Mouse (Mus musculus) midbrain, embryonic 10.5 days (tissue): ENCODE data around the gene Ugt1a1. TPM values are rescaled to one million over a fixed set of nuclear protein-coding genes. Genes with fewer than 3 reads are reported as not detected.
A peak's percentile ranks its signal among the peaks of the same experiment; 100 is the strongest.
"Not testable (repeated sequence)": the region's sequence is repeated elsewhere in the genome, so short reads cannot be mapped to it uniquely, and the experiment has no call there.

Experiments used
- DNase-seq: peaks from one replicate; pipeline ENCODE4 v3.0.0-alpha.2; 2017; ENCODE audit warnings: low spot score
- H3K27ac ChIP-seq: fragments of 300-500 bp; sonication (generic); replicated peaks from 2 replicates; pipeline ENCODE4 v1.5.1; 2016; ENCODE audit warnings: mild to moderate bottlenecking
- H3K27me3 ChIP-seq: fragments of 300-500 bp; sonication (generic); 2 replicates; pipeline ENCODE4 v1.6.1; 2016; ENCODE audit warnings: low read depth, mild to moderate bottlenecking; ENCODE audit not compliant: poor library complexity, severe bottlenecking
- H3K36me3 ChIP-seq: fragments of 300-500 bp; sonication (generic); 2 replicates; pipeline ENCODE4 v1.6.1; 2016; ENCODE audit warnings: mild to moderate bottlenecking, moderate library complexity
- H3K4me1 ChIP-seq: fragments of 300-500 bp; sonication (generic); 2 replicates; pipeline ENCODE4 v1.6.1; 2016
- H3K4me3 ChIP-seq: fragments of 300-500 bp; sonication (generic); 2 replicates; pipeline ENCODE4 v1.5.1; 2016; ENCODE audit warnings: mild to moderate bottlenecking, moderate library complexity
- H3K9me3 ChIP-seq: fragments of 300-500 bp; sonication (generic); replicated peaks from 2 replicates; pipeline ENCODE4 v1.6.1; 2016; ENCODE audit warnings: mild to moderate bottlenecking
- WGBS: fragments of 180-500 bp; shearing (Covaris S2); methylation state at CpG from one replicate; pipeline ENCODE4 v1.1.7; 2016; 5-methylcytosine and 5-hydroxymethylcytosine counted together
- polyA plus RNA-seq: library from polyadenylated mRNA; unstranded; fragments of >200 nt; fragmentation: Nextera tagmentation; extraction: Ambion mirVana; gene quantifications from 2 replicates; pipeline ENCODE4 v1.2.1, GENCODE M21; 2016

Ugt1a1 gene
- not detected in 2 replicates for polyA plus RNA-seq

- no peak within 1 kb of the TSS for H3K4me3 ChIP-seq
- H3K27me3 ChIP-seq: peaks cover 8% of the 10 kb centered on the region; the same call in 1 of the 2 replicates
- peak; percentile 20 for DNase-seq
- no peak within 1 kb of the TSS for H3K27ac ChIP-seq
- 71% methylated on average over 8 of the region's 8 CpGs for WGBS
- no peaks in the 10 kb centered on the region for H3K36me3 ChIP-seq
- H3K9me3 ChIP-seq: peaks cover 3% of the 10 kb centered on the region
- no peaks in the 10 kb centered on the region for H3K4me1 ChIP-seq
These were observed at the start of gene Ugt1a1 for GRCm38 (mm10) chr1:88211812-88212211. TSS of gene Ugt1a1 (plus strand) at chr1:88211959.

GRCm38 (mm10) chr1:88165711-88166110 lies 46.0 kb upstream of the Ugt1a1 start, which contains the start of gene Ugt1a5:
TSS of gene Ugt1a5 (plus strand) at chr1:88166012.
- Histone ChIP-seq H3K4me3 (no peak within 1 kb of the TSS), H3K27ac (no peak within 1 kb of the TSS), H3K9me3 (0 out of 2 replicates have a peak, but pooled peaks cover under 1% of the 10 kb centered on the region), H3K27me3 (no peaks in the 10 kb centered on the region), H3K4me1 (no peaks in the 10 kb centered on the region), H3K36me3 (no peaks in the 10 kb centered on the region)
- WGBS: 71% methylated on average over 5 of the region's 5 CpGs
- DNase-seq: no peak

- not testable (repeated sequence) for DNase-seq, H3K4me1 ChIP-seq
- 91% methylated on average over 7 of the region's 7 CpGs for WGBS
These were observed 39.6 kb upstream of the Ugt1a1 start for GRCm38 (mm10) chr1:88172190-88172589.

GRCm38 (mm10) chr1:88179657-88180056 lies 32.1 kb upstream of the Ugt1a1 start:
- DNase-seq: no peak
- H3K4me1 ChIP-seq: no peaks in the 10 kb centered on the region
- no peaks in the 10 kb centered on the region for H3K27me3 ChIP-seq
- WGBS: 75% methylated on average over 1 of the region's 1 CpGs
- no peak overlapping the region for H3K27ac ChIP-seq
- no peak overlapping the region for H3K4me3 ChIP-seq
- H3K36me3 ChIP-seq: no peaks in the 10 kb centered on the region
- H3K9me3 ChIP-seq: peaks cover 22% of the 10 kb centered on the region

More at GRCm38 (mm10) chr1:88172190-88172589, 39.6 kb upstream of the Ugt1a1 start:
- H3K36me3 ChIP-seq, H3K27me3 ChIP-seq, H3K27ac ChIP-seq, H3K4me3 ChIP-seq: not testable (repeated sequence)
- peaks cover 11% of the 10 kb centered on the region; the same call in 1 of the 2 replicates for H3K9me3 ChIP-seq

- no peaks in the 10 kb centered on the region for H3K4me1 ChIP-seq
- H3K36me3 ChIP-seq: no peaks in the 10 kb centered on the region
- no peak overlapping the region for H3K27ac ChIP-seq
- no peaks in the 10 kb centered on the region for H3K9me3 ChIP-seq
- DNase-seq: no peak
- H3K27me3 ChIP-seq: no peaks in the 10 kb centered on the region
- H3K4me3 ChIP-seq: no peak overlapping the region
- WGBS: 93% methylated on average over 5 of the region's 5 CpGs
These were observed 25.3 kb upstream of the Ugt1a1 start for GRCm38 (mm10) chr1:88186325-88186935.

- H3K4me1 ChIP-seq: no peaks in the 10 kb centered on the region
- no peaks in the 10 kb centered on the region for H3K9me3 ChIP-seq
- H3K27ac ChIP-seq: no peak overlapping the region
- H3K4me3 ChIP-seq: no peak overlapping the region
- WGBS: 69% methylated on average over 3 of the region's 3 CpGs
- no peaks in the 10 kb centered on the region for H3K27me3 ChIP-seq
- DNase-seq: no peak
- H3K36me3 ChIP-seq: no peaks in the 10 kb centered on the region
These were observed 19.6 kb upstream of the Ugt1a1 start for GRCm38 (mm10) chr1:88192136-88192535.

GRCm38 (mm10) chr1:88195687-88196086 lies 16.1 kb upstream of the Ugt1a1 start:
- no peak overlapping the region for H3K27ac ChIP-seq
- no peak overlapping the region for H3K4me3 ChIP-seq
- H3K4me1 ChIP-seq: no peaks in the 10 kb centered on the region
- 84% methylated on average over 1 of the region's 1 CpGs for WGBS
- no peaks in the 10 kb centered on the region for H3K36me3 ChIP-seq
- H3K9me3 ChIP-seq: no peaks in the 10 kb centered on the region
- DNase-seq: no peak
- peaks cover 5% of the 10 kb centered on the region; the same call in 1 of the 2 replicates for H3K27me3 ChIP-seq

- Histone ChIP-seq H3K4me1 (no peaks in the 10 kb centered on the region), H3K27me3 (peaks cover 5% of the 10 kb centered on the region), H3K4me3 (no peak overlapping the region), H3K9me3 (no peaks in the 10 kb centered on the region), H3K36me3 (no peaks in the 10 kb centered on the region), H3K27ac (no peak overlapping the region)
- DNase-seq: no peak
- 85% methylated on average over 3 of the region's 3 CpGs for WGBS
These were observed 14.3 kb upstream of the Ugt1a1 start for GRCm38 (mm10) chr1:88197443-88197842.

GRCm38 (mm10) chr1:88199996-88200395 lies 11.8 kb upstream of the Ugt1a1 start:
- Histone ChIP-seq H3K36me3 (0 out of 2 replicates have a peak, but pooled peaks cover 5% of the 10 kb centered on the region), H3K4me1 (peaks cover under 1% of the 10 kb centered on the region), H3K9me3 (peaks cover 13% of the 10 kb centered on the region), H3K27ac (no peak overlapping the region), H3K4me3 (no peak overlapping the region), H3K27me3 (peaks cover 13% of the 10 kb centered on the region)
- 70% methylated on average over 2 of the region's 2 CpGs for WGBS
- DNase-seq: no peak

GRCm38 (mm10) chr1:88200456-88200855 lies 11.3 kb upstream of the Ugt1a1 start, which contains the start of gene Ugt1a2:
TSS of gene Ugt1a2 (plus strand) at chr1:88200601.
- H3K4me3 ChIP-seq: no peak within 1 kb of the TSS
- no peak within 1 kb of the TSS for H3K27ac ChIP-seq
- 82% methylated on average over 7 of the region's 7 CpGs for WGBS
- no peak for DNase-seq
- H3K36me3 ChIP-seq: 0 out of 2 replicates have a peak, but pooled peaks cover 5% of the 10 kb centered on the region
- peaks cover 14% of the 10 kb centered on the region for H3K27me3 ChIP-seq
- peaks cover 5% of the 10 kb centered on the region for H3K4me1 ChIP-seq
- H3K9me3 ChIP-seq: peaks cover 14% of the 10 kb centered on the region

GRCm38 (mm10) chr1:88205294-88205922 lies 6.4 kb upstream of the Ugt1a1 start, which contains the start of gene Dnajb3:
TSS of gene Dnajb3 (minus strand) at chr1:88205782.
- Histone ChIP-seq H3K4me1 (peaks cover 11% of the 10 kb centered on the region), H3K27ac (peak within 1 kb of the TSS; percentile 89), H3K9me3 (peaks cover 17% of the 10 kb centered on the region), H3K4me3 (peak within 1 kb of the TSS; percentile 54), H3K36me3 (0 out of 2 replicates have a peak, but pooled peaks cover 5% of the 10 kb centered on the region), H3K27me3 (peaks cover 22% of the 10 kb centered on the region)
- WGBS: 7% methylated on average over 62 of the region's 62 CpGs
- DNase-seq: peak; percentile 88

- Histone ChIP-seq H3K4me1 (peaks cover 11% of the 10 kb centered on the region), H3K27me3 (peaks cover 22% of the 10 kb centered on the region), H3K27ac (no peak overlapping the region), H3K4me3 (no peak overlapping the region), H3K36me3 (0 out of 2 replicates have a peak, but pooled peaks cover 5% of the 10 kb centered on the region), H3K9me3 (peaks cover 17% of the 10 kb centered on the region)
- 76% methylated on average over 2 of the region's 2 CpGs for WGBS
- no peak for DNase-seq
These were observed 4.8 kb upstream of the Ugt1a1 start for GRCm38 (mm10) chr1:88206843-88207479.
